Mouse (Mus musculus): ENCODE data around the gene Cage1. TPM values are rescaled to one million over a fixed set of nuclear protein-coding genes. Genes with fewer than 3 reads are reported as not detected.
A peak's percentile ranks its signal among the peaks of the same experiment; 100 is the strongest.

Gene Cage1
- 1.3 and 1.4 TPM in 2 replicates for polyA plus RNA-seq (2015; fragmentation: Nextera tagmentation; extraction: Ambion mirVana)

DNA sequence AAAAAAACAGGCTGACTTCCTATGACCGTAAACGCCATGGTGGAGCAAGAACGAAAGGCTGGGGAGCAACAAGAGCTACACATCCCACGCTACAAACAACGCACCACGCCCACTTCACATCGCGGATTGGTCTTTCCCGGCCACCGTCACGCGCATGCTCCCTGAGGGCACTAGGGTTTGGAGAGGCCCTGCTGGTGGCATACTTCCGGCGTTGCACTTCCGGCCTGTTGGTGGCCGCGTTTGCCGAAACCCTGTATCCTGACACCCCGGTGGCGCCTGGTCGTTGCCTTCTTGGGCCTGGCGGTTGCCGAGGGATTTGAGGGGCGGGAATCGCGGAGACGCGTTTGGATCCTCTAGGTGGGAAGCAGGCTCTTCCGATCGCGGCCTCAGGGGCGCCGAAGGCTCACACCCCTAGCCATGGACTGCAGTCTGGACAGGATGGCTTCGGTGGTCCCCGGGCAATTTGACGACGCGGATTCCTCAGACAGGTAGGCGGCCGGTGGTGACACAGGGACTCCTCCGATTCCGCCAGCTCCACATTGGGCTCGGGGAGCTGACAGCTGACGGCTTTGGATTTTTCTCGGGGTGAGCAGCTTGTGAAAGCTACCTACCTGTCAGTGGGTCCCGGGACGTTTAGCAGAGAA lies at the start of gene Cage1:
TSS of gene Cage1 (minus strand) at position 26 of the 644 bp plus-strand sequence.
- peaks cover 15% of the 10 kb centered on the region for H3K4me1 ChIP-seq
- H3K27me3 ChIP-seq = no peaks in the 10 kb centered on the region
- H3K36me3 ChIP-seq = peaks cover 26% of the 10 kb centered on the region
- ATAC-seq (ENCODE audit: insufficient number of reproducible peaks, insufficient read depth, low FRiP score, low TSS enrichment, low read depth) = peak; percentile 93
- H3K9ac ChIP-seq = peak within 1 kb of the TSS; percentile 90
- no peaks in the 10 kb centered on the region for H3K9me3 ChIP-seq
- peak within 1 kb of the TSS; percentile 95 for H3K4me2 ChIP-seq
- peak within 1 kb of the TSS; percentile 80 for H3K4me3 ChIP-seq
- WGBS = under 1% methylated on average over 47 of the region's 47 CpGs
- H3K27ac ChIP-seq = peak within 1 kb of the TSS; percentile 88

DNA sequence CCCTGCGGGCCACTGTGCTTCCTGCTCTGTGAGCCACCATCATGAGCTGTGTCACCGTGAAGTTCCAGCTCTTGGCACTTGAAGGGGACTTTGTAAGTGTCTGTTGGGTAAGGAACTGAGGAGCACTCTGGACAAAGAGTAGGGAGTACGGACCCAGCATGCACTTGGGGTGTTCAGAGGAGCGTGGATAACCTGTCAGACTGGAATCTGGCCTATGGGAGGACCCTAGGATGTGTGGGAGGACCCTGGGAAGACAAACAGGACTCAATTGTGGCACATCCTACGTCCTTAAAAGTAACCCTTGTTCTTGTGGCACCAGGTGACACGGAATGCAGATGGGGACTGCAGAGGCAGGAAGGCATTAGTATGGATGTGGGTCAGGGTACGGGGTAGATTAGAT lies 44.3 kb upstream of the Cage1 start:
- Histone ChIP-seq H3K4me2 (no peak overlapping the region), H3K27me3 (no peaks in the 10 kb centered on the region), H3K4me1 (peaks cover 19% of the 10 kb centered on the region), H3K9me3 (no peaks in the 10 kb centered on the region), H3K9ac (peak overlapping the region; percentile 16; the same call in 1 of the 2 replicates), H3K27ac (peak overlapping the region; percentile 48; the same call in 1 of the 2 replicates), H3K36me3 (no peaks in the 10 kb centered on the region), H3K4me3 (no peak overlapping the region)
- ATAC-seq (ENCODE audit: insufficient number of reproducible peaks, insufficient read depth, low FRiP score, low TSS enrichment, low read depth) = no peak
- WGBS = 75% methylated on average over 7 of the region's 7 CpGs

DNA sequence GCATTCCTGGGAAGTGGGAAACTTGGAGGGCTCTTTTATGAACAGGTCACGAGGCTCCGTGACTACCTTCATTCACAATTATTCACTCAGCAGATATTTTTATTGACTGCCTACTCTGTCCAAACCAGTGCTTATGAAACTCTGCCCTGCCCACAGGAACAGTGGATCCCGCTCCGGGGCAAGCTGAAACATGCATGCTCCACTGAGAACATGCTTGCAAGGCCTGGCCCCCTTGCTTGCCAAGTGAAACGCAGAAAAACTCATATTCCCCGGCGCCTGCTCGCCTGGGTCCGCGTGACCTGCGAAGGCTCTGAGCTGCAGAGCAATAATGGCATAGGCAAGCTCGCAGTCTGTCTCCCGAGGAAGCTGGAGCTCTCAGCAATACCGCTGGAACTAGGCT lies 43.9 kb upstream of the Cage1 start:
- Histone ChIP-seq H3K4me1 (peaks cover 19% of the 10 kb centered on the region), H3K27ac (peak overlapping the region; percentile 48; the same call in 1 of the 2 replicates), H3K9ac (peak overlapping the region; percentile 16; the same call in 1 of the 2 replicates), H3K27me3 (no peaks in the 10 kb centered on the region), H3K36me3 (no peaks in the 10 kb centered on the region), H3K4me3 (no peak overlapping the region), H3K9me3 (no peaks in the 10 kb centered on the region), H3K4me2 (no peak overlapping the region)
- ATAC-seq (ENCODE audit: insufficient number of reproducible peaks, insufficient read depth, low FRiP score, low TSS enrichment, low read depth) = no peak
- 71% methylated on average over 14 of the region's 14 CpGs for WGBS

DNA sequence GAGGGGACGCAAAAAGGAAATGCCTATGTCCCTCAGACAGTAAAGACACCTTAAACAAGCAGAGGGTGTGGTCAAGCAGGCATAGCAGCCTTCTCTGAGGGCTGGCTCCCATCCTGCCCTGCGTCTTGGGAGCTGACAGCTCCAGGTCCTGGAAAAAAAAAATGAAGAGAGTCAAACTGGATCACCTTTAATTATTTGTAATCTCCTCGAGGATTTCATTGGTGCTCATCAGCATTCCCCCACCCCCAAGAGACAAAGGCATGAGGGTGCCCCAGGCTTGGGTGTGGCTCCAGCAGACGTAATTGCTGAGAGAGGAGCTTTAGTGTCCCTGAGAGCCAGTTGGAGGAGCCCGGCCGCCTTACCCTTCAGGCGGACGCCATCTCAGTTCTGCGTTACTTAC lies 43.1 kb upstream of the Cage1 start:
- no peak overlapping the region for H3K4me3 ChIP-seq
- ATAC-seq (ENCODE audit: insufficient number of reproducible peaks, insufficient read depth, low FRiP score, low TSS enrichment, low read depth) = no peak
- H3K27ac ChIP-seq = no peak overlapping the region; the same call in 1 of the 2 replicates
- no peak overlapping the region for H3K4me2 ChIP-seq
- H3K9ac ChIP-seq = no peak overlapping the region
- no peaks in the 10 kb centered on the region for H3K36me3 ChIP-seq
- WGBS = 37% methylated on average over 9 of the region's 9 CpGs
- no peaks in the 10 kb centered on the region for H3K9me3 ChIP-seq
- H3K4me1 ChIP-seq = peaks cover 19% of the 10 kb centered on the region
- H3K27me3 ChIP-seq = no peaks in the 10 kb centered on the region

- Histone ChIP-seq H3K27ac (no peak overlapping the region), H3K27me3 (no peaks in the 10 kb centered on the region)
- WGBS = 70% methylated on average over 5 of the region's 5 CpGs
These were observed 42.5 kb upstream of the Cage1 start for GRCm38 (mm10) chr13:38079366-38079765.

GRCm38 (mm10) chr13:38078836-38079235 lies 42.0 kb upstream of the Cage1 start:
- H3K9me3 ChIP-seq = no peaks in the 10 kb centered on the region
- no peaks in the 10 kb centered on the region for H3K27me3 ChIP-seq
- 42% methylated on average over 6 of the region's 6 CpGs for WGBS
- H3K4me1 ChIP-seq = peaks cover 19% of the 10 kb centered on the region
- H3K36me3 ChIP-seq = no peaks in the 10 kb centered on the region
- no peak overlapping the region for H3K4me3 ChIP-seq
- no peak overlapping the region for H3K9ac ChIP-seq
- H3K27ac ChIP-seq = no peak overlapping the region
- ATAC-seq (ENCODE audit: insufficient number of reproducible peaks, insufficient read depth, low FRiP score, low TSS enrichment, low read depth) = no peak
- H3K4me2 ChIP-seq = no peak overlapping the region

More at GRCm38 (mm10) chr13:38079366-38079765, 42.5 kb upstream of the Cage1 start:
- Histone ChIP-seq H3K9me3 (no peaks in the 10 kb centered on the region), H3K9ac (no peak overlapping the region), H3K4me2 (no peak overlapping the region), H3K4me1 (peaks cover 19% of the 10 kb centered on the region), H3K36me3 (no peaks in the 10 kb centered on the region), H3K4me3 (no peak overlapping the region)
- no peak for ATAC-seq (ENCODE audit: insufficient number of reproducible peaks, insufficient read depth, low FRiP score, low TSS enrichment, low read depth)

GRCm38 (mm10) chr13:38077113-38077512 lies 40.2 kb upstream of the Cage1 start:
- Histone ChIP-seq H3K4me3 (no peak overlapping the region), H3K4me2 (peak overlapping the region; percentile 21; the same call in 1 of the 2 replicates)
- 19% methylated on average over 11 of the region's 11 CpGs for WGBS

DNA sequence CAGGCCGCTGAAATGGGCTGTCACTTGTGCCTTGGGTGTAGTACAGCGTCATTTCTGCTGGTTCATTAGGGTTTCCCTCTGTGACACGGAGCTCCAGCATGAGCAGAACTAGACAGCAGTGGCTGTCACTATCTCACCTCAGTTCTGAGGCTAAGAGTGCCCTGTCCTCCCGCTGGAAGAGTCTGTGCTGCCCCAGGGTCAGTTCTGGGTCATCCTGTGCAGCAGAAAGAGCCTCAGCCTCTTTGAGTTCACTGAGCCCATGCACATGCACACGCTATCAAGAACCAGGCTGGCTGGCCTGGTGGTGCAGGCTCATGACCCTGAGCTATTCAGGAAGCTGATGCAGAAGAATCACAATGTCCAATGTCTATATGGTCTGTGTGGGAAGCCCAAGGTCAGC lies 37.5 kb upstream of the Cage1 start:
- no peak overlapping the region for H3K9ac ChIP-seq
- no peak overlapping the region for H3K27ac ChIP-seq
- H3K4me1 ChIP-seq = peaks cover 11% of the 10 kb centered on the region; the same call in 1 of the 2 replicates
- no peaks in the 10 kb centered on the region for H3K27me3 ChIP-seq
- ATAC-seq (ENCODE audit: insufficient number of reproducible peaks, insufficient read depth, low FRiP score, low TSS enrichment, low read depth) = no peak
- H3K4me2 ChIP-seq = no peak overlapping the region
- H3K9me3 ChIP-seq = no peaks in the 10 kb centered on the region
- 65% methylated on average over 5 of the region's 5 CpGs for WGBS
- H3K36me3 ChIP-seq = no peaks in the 10 kb centered on the region
- no peak overlapping the region for H3K4me3 ChIP-seq

More at GRCm38 (mm10) chr13:38077113-38077512, 40.2 kb upstream of the Cage1 start:
- Histone ChIP-seq H3K27me3 (no peaks in the 10 kb centered on the region), H3K9me3 (no peaks in the 10 kb centered on the region), H3K27ac (no peak overlapping the region), H3K9ac (no peak overlapping the region), H3K4me1 (peaks cover 10% of the 10 kb centered on the region; the same call in 1 of the 2 replicates), H3K36me3 (no peaks in the 10 kb centered on the region)
- no peak for ATAC-seq (ENCODE audit: insufficient number of reproducible peaks, insufficient read depth, low FRiP score, low TSS enrichment, low read depth)

DNA sequence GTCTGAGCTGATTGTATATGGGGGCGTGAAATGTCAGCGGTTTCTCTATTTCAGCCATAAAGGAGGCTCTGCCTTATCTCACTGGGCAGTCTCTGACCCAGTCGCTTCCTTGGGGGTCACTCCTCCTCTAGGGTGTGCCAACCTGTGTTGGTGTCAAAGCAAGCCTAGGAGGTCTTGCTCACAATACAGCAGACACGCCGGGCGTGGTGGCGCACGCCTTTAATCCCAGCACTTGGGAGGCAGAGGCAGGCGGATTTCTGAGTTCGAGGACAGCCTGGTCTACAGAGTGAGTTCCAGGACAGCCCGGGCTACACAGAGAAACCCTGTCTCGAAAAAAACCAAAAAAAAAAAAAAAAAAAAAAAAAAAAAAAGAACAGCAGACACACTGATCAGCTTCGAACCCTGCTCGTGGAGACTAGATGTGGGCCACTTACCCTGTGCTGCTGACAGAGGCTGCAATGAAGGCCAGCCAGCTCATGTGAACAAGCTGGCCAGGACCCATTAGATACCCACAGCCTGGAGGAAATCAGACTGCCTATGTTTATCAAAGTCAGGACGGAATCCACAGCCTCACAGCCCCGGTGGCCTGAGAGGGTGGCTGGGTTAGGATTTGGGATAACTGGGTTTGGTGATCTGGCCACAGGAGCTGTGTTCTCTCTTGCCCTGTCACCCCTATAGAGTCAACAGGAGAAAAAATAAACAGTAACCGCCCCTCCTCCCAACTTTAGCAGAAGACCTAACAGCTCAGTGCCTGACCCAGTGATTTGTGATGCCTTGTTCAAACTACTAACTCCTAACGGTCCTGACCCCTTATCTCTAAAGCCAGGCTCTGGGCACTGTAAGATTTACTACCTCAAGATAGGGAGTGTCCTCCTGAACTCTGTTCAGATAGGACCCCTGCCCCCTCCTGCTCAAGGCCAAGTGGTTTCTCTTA lies 36.8 kb upstream of the Cage1 start:
- 84% methylated on average over 18 of the region's 18 CpGs for WGBS
- Histone ChIP-seq H3K4me1 (peaks cover 11% of the 10 kb centered on the region; the same call in 1 of the 2 replicates), H3K4me2 (no peak overlapping the region), H3K9ac (no peak overlapping the region), H3K27me3 (no peaks in the 10 kb centered on the region), H3K9me3 (no peaks in the 10 kb centered on the region), H3K27ac (no peak overlapping the region), H3K36me3 (no peaks in the 10 kb centered on the region), H3K4me3 (no peak overlapping the region)
- ATAC-seq (ENCODE audit: insufficient number of reproducible peaks, insufficient read depth, low FRiP score, low TSS enrichment, low read depth) = no peak

GRCm38 (mm10) chr13:38070945-38071344 lies 34.1 kb upstream of the Cage1 start:
- Histone ChIP-seq H3K9ac (no peak overlapping the region), H3K4me2 (no peak overlapping the region), H3K9me3 (no peaks in the 10 kb centered on the region), H3K27me3 (no peaks in the 10 kb centered on the region), H3K27ac (no peak overlapping the region), H3K4me1 (0 out of 2 replicates have a peak, but pooled peaks cover 5% of the 10 kb centered on the region), H3K36me3 (0 out of 2 replicates have a peak, but pooled peaks cover 6% of the 10 kb centered on the region), H3K4me3 (no peak overlapping the region)
- no peak for ATAC-seq (ENCODE audit: insufficient number of reproducible peaks, insufficient read depth, low FRiP score, low TSS enrichment, low read depth)
- WGBS = 74% methylated on average over 4 of the region's 4 CpGs

DNA sequence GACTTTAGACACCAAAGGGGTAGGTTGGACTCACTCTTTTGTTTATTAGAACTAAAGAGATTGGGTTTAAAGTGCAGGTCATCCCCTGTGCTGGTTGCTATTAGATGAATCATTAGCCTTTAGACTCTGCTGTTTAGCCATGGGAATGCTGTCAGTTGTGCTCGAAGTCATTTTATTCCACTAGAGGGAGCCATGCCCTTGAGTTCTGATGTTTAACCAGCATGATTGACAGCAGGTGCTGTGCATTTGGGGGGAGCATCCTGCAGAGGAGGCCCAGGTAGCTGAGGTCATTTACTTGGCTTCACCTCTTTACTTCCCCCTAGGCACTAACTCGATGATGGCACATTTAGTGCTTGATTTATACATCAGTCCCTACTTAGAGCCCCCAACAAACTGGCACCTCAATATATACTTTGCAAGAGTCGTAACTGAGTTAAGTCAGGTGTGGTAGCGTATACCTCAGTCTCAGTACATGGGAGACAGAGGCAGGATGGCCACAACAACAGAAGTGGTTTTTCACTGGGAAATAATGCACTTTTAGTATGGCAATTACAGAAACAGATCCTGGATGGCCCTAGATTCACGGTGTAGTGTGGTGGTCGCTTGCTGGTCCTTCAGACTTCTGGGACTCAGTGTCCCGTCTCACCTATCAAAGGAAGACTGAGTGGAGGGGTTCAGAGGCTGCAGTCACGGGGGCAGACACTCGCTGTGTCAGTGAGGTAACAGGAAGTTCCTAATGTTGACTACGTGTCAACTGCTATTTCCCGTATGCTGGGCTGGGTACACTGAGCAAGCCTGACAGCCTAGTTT lies 28.2 kb upstream of the Cage1 start:
- no peaks in the 10 kb centered on the region for H3K4me1 ChIP-seq
- H3K27me3 ChIP-seq = no peaks in the 10 kb centered on the region
- peaks cover 37% of the 10 kb centered on the region for H3K36me3 ChIP-seq
- no peak overlapping the region for H3K4me2 ChIP-seq
- ATAC-seq (ENCODE audit: insufficient number of reproducible peaks, insufficient read depth, low FRiP score, low TSS enrichment, low read depth) = no peak
- no peak overlapping the region for H3K9ac ChIP-seq
- H3K9me3 ChIP-seq = no peaks in the 10 kb centered on the region
- 72% methylated on average over 11 of the region's 11 CpGs for whole genome bisulfite sequencing
- H3K4me3 ChIP-seq = no peak overlapping the region
- no peak overlapping the region for H3K27ac ChIP-seq
